ENCODE assay signal across 18 mouse cellular contexts in the genomic region with DNA sequence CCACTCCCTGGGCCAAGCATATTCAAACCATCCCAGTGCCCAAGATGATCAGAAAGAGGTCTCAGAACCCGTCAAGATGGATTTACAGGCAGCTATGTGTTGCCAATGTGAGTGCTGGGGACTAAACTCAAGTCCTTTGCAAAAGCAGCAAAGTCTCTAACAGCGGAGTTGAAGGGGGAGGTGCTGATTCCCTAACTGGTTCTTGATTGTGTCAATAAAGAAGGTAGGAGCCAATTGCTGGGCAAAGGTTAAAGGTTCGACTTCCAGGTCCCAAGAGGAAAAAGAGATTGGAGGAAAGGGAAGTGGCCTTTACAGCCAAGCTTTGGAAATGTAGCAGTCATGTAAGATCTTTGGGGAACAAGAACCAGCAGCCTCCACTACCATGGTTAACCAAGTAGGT. TPM values are rescaled to one million over a fixed set of nuclear protein-coding genes. Genes with fewer than 3 reads are reported as not detected.
A peak's percentile ranks its signal among the peaks of the same experiment; 100 is the strongest.
DNase-seq lines count a peak whose midpoint lies in the region; ATAC-seq and TF ChIP-seq lines count a peak whose summit lies in the region.
"Had no signal": no experiment of that assay in that cellular context is flagged by ENCODE, and none has a peak within 500 bp of the region (broad histone marks: within the 10 kb centered on the region; RNA-seq: fewer than 3 reads in every experiment).

No protein-coding gene starts in this region.

- H3K4me2 ChIP-seq in intestine, embryonic 15.5 days (replicated peaks): no peak overlapping the region
- H3K4me2 ChIP-seq in liver, embryonic 11.5 days: peak overlapping the region; percentile 25
- no peak overlapping the region for H3K4me2 ChIP-seq in forebrain, embryonic 13.5 days
- H3K4me2 ChIP-seq: hindbrain, embryonic 12.5 days; liver, embryonic 13.5 days; midbrain, embryonic 11.5 days had no signal

- 53% methylated on average over 3 of the region's 3 CpGs for WGBS in intestine, embryonic 15.5 days
- WGBS in liver, embryonic 11.5 days: 55% methylated on average over 3 of the region's 3 CpGs
- WGBS in small intestine, adult 2 months: 33% methylated on average over 3 of the region's 3 CpGs
- WGBS in forebrain, embryonic 13.5 days: 77% methylated on average over 3 of the region's 3 CpGs

- no peak overlapping the region for H3K4me3 ChIP-seq in intestine, embryonic 15.5 days (replicated peaks)
- H3K4me3 ChIP-seq in liver, embryonic 11.5 days (ENCODE audit: low read depth, low read length): no peak overlapping the region
- no peak overlapping the region for H3K4me3 ChIP-seq in small intestine, adult 2 months (ENCODE audit: low read depth, low read length)
- H3K4me3 ChIP-seq in forebrain, embryonic 13.5 days: no peak overlapping the region
- H3K4me3 ChIP-seq: embryonic facial prominence, embryonic 10.5 days; heart, adult 2 months; hindbrain, embryonic 12.5 days; limb, embryonic 10.5 days; liver, embryonic 13.5 days had no signal

- H3K4me1 ChIP-seq in intestine, embryonic 15.5 days (replicated peaks): 0 out of 2 replicates have a peak, but pooled peaks cover 2% of the 10 kb centered on the region
- no peaks in the 10 kb centered on the region for H3K4me1 ChIP-seq in liver, embryonic 11.5 days (replicated peaks; ENCODE audit: control insufficient read depth, insufficient read depth, low read length)
- peaks cover 19% of the 10 kb centered on the region; the same call in 1 of the 2 replicates for H3K4me1 ChIP-seq in small intestine, adult 2 months (ENCODE audit: control insufficient read depth, insufficient read depth, insufficient read length, low read length)
- 0 out of 2 replicates have a peak, but pooled peaks cover 5% of the 10 kb centered on the region for H3K4me1 ChIP-seq in forebrain, embryonic 13.5 days
- H3K4me1 ChIP-seq: embryonic facial prominence, embryonic 10.5 days; hindbrain, embryonic 12.5 days; limb, embryonic 10.5 days had no signal

- H3K36me3 ChIP-seq in intestine, embryonic 15.5 days: no peaks in the 10 kb centered on the region
- 0 out of 2 replicates have a peak, but pooled peaks cover 2% of the 10 kb centered on the region for H3K36me3 ChIP-seq in liver, embryonic 11.5 days (ENCODE audit: control insufficient read depth, insufficient read depth, low read length)
- peaks cover 4% of the 10 kb centered on the region; the same call in 1 of the 2 replicates for H3K36me3 ChIP-seq in small intestine, adult 2 months (ENCODE audit: control insufficient read depth, insufficient read depth, low read length)
- peaks cover 16% of the 10 kb centered on the region for H3K36me3 ChIP-seq in forebrain, embryonic 13.5 days (ENCODE audit: poor library complexity, severe bottlenecking)

- peak; percentile 25 for DNase-seq in kidney, adult 9 months
- DNase-seq in kidney, adult 18-20 months: no peak
- DNase-seq in liver, embryonic 11.5 days (ENCODE audit: low spot score): no peak
- no peak for DNase-seq in layer of hippocampus, adult 18-20 months (ENCODE audit: low spot score in 2 of 2)
- DNase-seq: cerebellum, adult 9-10 months; gastrocnemius, postnatal 25 days; heart, adult 2 months; kidney, postnatal 25 days; liver, embryonic 13.5 days had no signal

- no peak overlapping the region for H3K27ac ChIP-seq in intestine, embryonic 15.5 days
- no peak overlapping the region for H3K27ac ChIP-seq in liver, embryonic 11.5 days (ENCODE audit: low read depth, low read length)
- peak overlapping the region; percentile 86 for H3K27ac ChIP-seq in small intestine, adult 2 months (ENCODE audit: insufficient read depth, low read depth, low read length)
- H3K27ac ChIP-seq in forebrain, embryonic 13.5 days: no peak overlapping the region
- H3K27ac ChIP-seq: embryonic facial prominence, embryonic 10.5 days; heart, adult 2 months; hindbrain, embryonic 12.5 days; limb, embryonic 10.5 days; liver, embryonic 13.5 days had no signal

- peak; percentile 65 for ATAC-seq in intestine, embryonic 15.5 days
- no peak for ATAC-seq in liver, embryonic 11.5 days (replicated peaks; ENCODE audit: low FRiP score)
- ATAC-seq in forebrain, embryonic 13.5 days: no peak
- ATAC-seq: forebrain, embryonic 16.5 days; lung, postnatal 0 days had no signal

- no peak for TF ChIP-seq CTCF in small intestine, adult 2 months (IDR thresholded peaks at IDR 0.05; ENCODE audit: extremely low read depth, insufficient read length, insufficient replicate concordance, low read depth, low read length)

- no peak for TF ChIP-seq POLR2A in small intestine, adult 2 months (IDR thresholded peaks at IDR 0.05; ENCODE audit: low read depth, low read length)

- no peaks in the 10 kb centered on the region for H3K27me3 ChIP-seq in intestine, embryonic 15.5 days (replicated peaks)
- no peaks in the 10 kb centered on the region for H3K27me3 ChIP-seq in liver, embryonic 11.5 days (replicated peaks; ENCODE audit: control insufficient read depth, insufficient read depth, low read length)
- no peaks in the 10 kb centered on the region for H3K27me3 ChIP-seq in small intestine, adult 2 months (ENCODE audit: control insufficient read depth, insufficient read depth, low read length)
- no peaks in the 10 kb centered on the region for H3K27me3 ChIP-seq in forebrain, embryonic 13.5 days
- H3K27me3 ChIP-seq: hindbrain, embryonic 12.5 days; liver, embryonic 13.5 days had no signal

- H3K9ac ChIP-seq in intestine, embryonic 15.5 days: no peak overlapping the region
- H3K9ac ChIP-seq in liver, embryonic 11.5 days (ENCODE audit: low read depth, low read length): no peak overlapping the region
- H3K9ac ChIP-seq in forebrain, embryonic 13.5 days: no peak overlapping the region
- H3K9ac ChIP-seq: hindbrain, embryonic 12.5 days; liver, embryonic 13.5 days had no signal

- no peaks in the 10 kb centered on the region for H3K9me3 ChIP-seq in intestine, embryonic 15.5 days
- H3K9me3 ChIP-seq in liver, embryonic 11.5 days (ENCODE audit: control insufficient read depth, low read length): no peaks in the 10 kb centered on the region
- H3K9me3 ChIP-seq in forebrain, embryonic 13.5 days (replicated peaks): no peaks in the 10 kb centered on the region
- H3K9me3 ChIP-seq: embryonic facial prominence, embryonic 10.5 days; hindbrain, embryonic 12.5 days; limb, embryonic 10.5 days; liver, embryonic 13.5 days had no signal

RNA-seq across cellular contexts. Expression of a gene that starts 12.6 kb away (rescaled TPM):
- polyA plus RNA-seq in intestine, embryonic 15.5 days (2015; fragmentation: Nextera tagmentation; extraction: Ambion mirVana): 10.0 and 12.4 TPM in 2 replicates
- polyA plus RNA-seq in liver, embryonic 11.5 days (2014; fragmentation: Nextera tagmentation; extraction: Ambion mirVana): 7.8 and 8.0 TPM in 2 replicates
- 4.0 and 11.7 TPM in 2 replicates for polyA plus RNA-seq in small intestine, adult 2 months (2012; rRNA removed)
- total RNA-seq in layer of hippocampus, adult 18-20 months (2021): 10 to 100 TPM; 82.0 to 91.7 TPM
- 33.8 and 35.7 TPM in 2 replicates for polyA plus RNA-seq in forebrain, embryonic 13.5 days (2015; fragmentation: Nextera tagmentation; extraction: Ambion mirVana)

RNA-seq across cellular contexts. Expression of a gene that starts 27.1 kb away (rescaled TPM):
- 48.7 and 53.7 TPM in 2 replicates for polyA plus RNA-seq in intestine, embryonic 15.5 days (2015; fragmentation: Nextera tagmentation; extraction: Ambion mirVana)
- 30.1 and 31.8 TPM in 2 replicates for polyA plus RNA-seq in liver, embryonic 11.5 days (2014; fragmentation: Nextera tagmentation; extraction: Ambion mirVana)
- 13.6 and 42.1 TPM in 2 replicates for polyA plus RNA-seq in small intestine, adult 2 months (2012; rRNA removed)
- 100 to 1,000 TPM in 1 of 2 experiments, 10 to 100 TPM in 1; 99.2 to 110 TPM for total RNA-seq in layer of hippocampus, adult 18-20 months (2021)
- 51.8 and 55.3 TPM in 2 replicates for polyA plus RNA-seq in forebrain, embryonic 13.5 days (2015; fragmentation: Nextera tagmentation; extraction: Ambion mirVana)
